Mouse (Mus musculus) megakaryocyte progenitor cell, adult 5-6 weeks (primary cell): Measurements from ENCODE around the gene Tmem245. TPM values are rescaled to one million over a fixed set of nuclear protein-coding genes. Genes with fewer than 3 reads are reported as not detected.

Experiments used
- ATAC-seq: replicated peaks from 2 replicates; pipeline ENCODE4 v1.8.0; 2016; ENCODE audit warnings: mild to moderate bottlenecking, moderate TSS enrichment, inconsistent platforms; ENCODE audit not compliant: poor library complexity
- total RNA-seq, 2 experiments: library from RNA; stranded (forward) in 1 of 2; stranded (reverse) in 1 of 2; fragments of 157-497, 149-512 nt in 1 of 2; fragments of 200-1000 nt in 1 of 2; gene quantifications; 2 replicates each; pipeline versions ENCODE4 v1.2.3 to v1.2.4; 2015 to 2017

Tmem245 gene
- total RNA-seq, 2 experiments from 2014 or later: 5.0 to 14.6 TPM

DNA sequence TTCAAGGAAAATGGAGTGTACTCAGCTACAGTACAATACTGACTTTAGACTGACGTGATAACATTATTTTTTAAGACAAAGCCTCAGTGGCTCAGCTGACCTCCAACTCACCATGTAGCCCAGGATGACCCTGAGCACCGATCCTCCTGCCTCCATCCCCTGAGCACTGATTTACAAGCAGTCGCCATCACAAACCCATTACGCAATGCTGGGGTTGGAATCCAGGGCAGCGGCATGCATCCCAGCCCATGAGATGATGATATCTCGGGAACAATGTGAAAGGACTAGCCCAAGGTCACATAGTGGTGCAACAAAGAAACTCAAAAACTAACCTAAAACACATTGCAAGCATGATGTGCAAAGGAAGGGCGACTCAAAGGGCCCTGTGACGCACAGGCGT is 123.0 kb downstream of the Tmem245 start:
- ATAC-seq: no peak

DNA sequence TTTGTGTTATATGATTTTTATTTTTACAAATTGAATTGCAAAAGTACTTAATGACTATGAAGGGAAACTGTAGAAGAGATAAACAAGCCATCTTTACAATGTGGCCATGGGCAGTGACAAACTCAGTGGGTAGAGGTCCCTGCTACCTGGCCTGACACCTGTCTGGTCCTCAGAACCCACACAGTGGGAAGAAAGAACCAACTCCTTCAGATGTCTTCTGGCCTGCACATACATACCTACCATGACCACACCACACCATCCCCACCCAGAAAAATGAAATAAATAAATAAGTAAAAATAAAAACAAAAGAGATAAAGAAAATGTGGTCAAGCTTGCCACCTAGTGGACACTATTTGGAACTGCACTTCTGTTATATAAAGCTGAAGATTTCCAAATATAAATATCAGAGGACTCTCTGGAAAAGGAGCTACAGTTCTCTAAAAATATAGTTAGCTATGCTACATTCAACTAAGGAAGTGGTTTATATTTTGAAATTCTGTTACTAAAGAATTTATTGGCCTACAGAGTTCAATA is 127.2 kb downstream of the Tmem245 start:
- peak; percentile 64; the same call in 1 of the 2 replicates for ATAC-seq

Other genes with a start within 250 kb of the Tmem245 start
- not detected in 2 replicates for gene Gm26657, start 207.4 kb downstream of the Tmem245 start, total RNA-seq (2015)
- not detected in 2 replicates for gene Gm26657, start 207.4 kb downstream of the Tmem245 start, total RNA-seq (2017)
- gene Actl7b, start 206.0 kb downstream of the Tmem245 start, total RNA-seq (2015): 0.17 TPM in 1 of 2 replicates, not detected in the other
- 0.14 and 0.37 TPM in 2 replicates for gene Actl7b, start 206.0 kb downstream of the Tmem245 start, total RNA-seq (2017)
- gene Actl7a, start 204.0 kb downstream of the Tmem245 start, total RNA-seq (2015): not detected in 2 replicates
- gene Actl7a, start 204.0 kb downstream of the Tmem245 start, total RNA-seq (2017): not detected in 2 replicates
- 58.5 and 61.1 TPM in 2 replicates for gene Elp1, start 145.1 kb downstream of the Tmem245 start, total RNA-seq (2015)
- gene Elp1, start 145.1 kb downstream of the Tmem245 start, total RNA-seq (2017): 42.5 and 51.8 TPM in 2 replicates
- gene Fam206a, start 145.1 kb downstream of the Tmem245 start, total RNA-seq (2015): 40.2 and 41.2 TPM in 2 replicates
- gene Fam206a, start 145.1 kb downstream of the Tmem245 start, total RNA-seq (2017): 8.2 and 8.6 TPM in 2 replicates
- gene Ctnnal1, start 82.2 kb downstream of the Tmem245 start, total RNA-seq (2015): 1.7 and 3.1 TPM in 2 replicates
- gene Ctnnal1, start 82.2 kb downstream of the Tmem245 start, total RNA-seq (2017): 3.3 and 3.5 TPM in 2 replicates
- not detected in 2 replicates for gene Frrs1l, start 43.0 kb upstream of the Tmem245 start, total RNA-seq (2015)
- not detected in 2 replicates for gene Frrs1l, start 43.0 kb upstream of the Tmem245 start, total RNA-seq (2017)
- gene Epb41l4b, start 196.0 kb upstream of the Tmem245 start, total RNA-seq (2015): 5.0 and 7.2 TPM in 2 replicates
- gene Epb41l4b, start 196.0 kb upstream of the Tmem245 start, total RNA-seq (2017): 5.9 and 6.0 TPM in 2 replicates